Mouse (Mus musculus) intestine, embryonic 16.5 days (tissue): ENCODE results near the gene Diaph3. TPM values are rescaled to one million over a fixed set of nuclear protein-coding genes. Genes with fewer than 3 reads are reported as not detected.
"Not testable (repeated sequence)": the region's sequence is repeated elsewhere in the genome, so short reads cannot be mapped to it uniquely, and the experiment has no call there.

Source experiments
- ATAC-seq: fragments of 200-750 bp; cut with Nextera tagmentation; 2 replicates; pipeline ENCODE4 v1.8.0; 2017; ENCODE audit warnings: moderate TSS enrichment, moderate library complexity
- H3K27ac ChIP-seq: fragments of 300-500 bp; sonication (generic); 2 replicates; pipeline ENCODE4 v1.5.1; 2014; ENCODE audit warnings: mild to moderate bottlenecking, low read length
- H3K27me3 ChIP-seq: fragments of 300-500 bp; sonication (generic); replicated peaks from 2 replicates; pipeline ENCODE4 v1.6.1; 2014; ENCODE audit warnings: low read length, control low read depth, mixed read lengths; ENCODE audit not compliant: control insufficient read depth, insufficient read depth
- H3K36me3 ChIP-seq: fragments of 300-500 bp; sonication (generic); 2 replicates; pipeline ENCODE4 v1.6.1; 2014; ENCODE audit warnings: low read length, control low read depth; ENCODE audit not compliant: control insufficient read depth, insufficient read depth
- H3K4me1 ChIP-seq: fragments of 300-500 bp; sonication (generic); 2 replicates; pipeline ENCODE4 v1.6.1; 2014; ENCODE audit warnings: low read length, control low read depth, mixed read lengths; ENCODE audit not compliant: control insufficient read depth, insufficient read depth
- H3K4me2 ChIP-seq: fragments of 300-500 bp; sonication (generic); 2 replicates; pipeline ENCODE4 v1.6.1; 2014; ENCODE audit warnings: low read depth, low read length, control low read depth
- H3K4me3 ChIP-seq: fragments of 300-500 bp; sonication (generic); 2 replicates; pipeline ENCODE4 v1.5.1; 2014; ENCODE audit warnings: mild to moderate bottlenecking, low read length
- H3K9ac ChIP-seq: fragments of 300-500 bp; sonication (generic); 2 replicates; pipeline ENCODE4 v1.6.1; 2014; ENCODE audit warnings: low read depth, low read length
- H3K9me3 ChIP-seq: fragments of 300-500 bp; sonication (generic); 2 replicates; pipeline ENCODE4 v1.6.1; 2016; ENCODE audit warnings: low read length, control low read depth; ENCODE audit not compliant: control insufficient read depth
- WGBS: fragments of 180-500 bp; shearing (Covaris S2); extraction: QIAGEN DNeasy Blood & Tissue Kit; methylation state at CpG from one replicate; pipeline ENCODE4 v1.1.7; 2014; 5-methylcytosine and 5-hydroxymethylcytosine counted together
- polyA plus RNA-seq: library from polyadenylated mRNA; unstranded; fragments of >200 nt; fragmentation: Nextera tagmentation; extraction: Ambion mirVana; gene quantifications from 2 replicates; pipeline ENCODE4 v1.2.1, GENCODE M21; 2015

Gene Diaph3
- polyA plus RNA-seq, 1 experiment from 2014 or later: 7.7 TPM

GRCm38 (mm10) chr14:87091108-87091507 is 49.9 kb downstream of the Diaph3 start:
- H3K9ac ChIP-seq: no peak overlapping the region
- no peaks in the 10 kb centered on the region for H3K27me3 ChIP-seq
- WGBS: 90% methylated on average over 5 of the region's 5 CpGs
- ATAC-seq: no peak
- H3K4me3 ChIP-seq: no peak overlapping the region
- H3K4me2 ChIP-seq: no peak overlapping the region
- H3K27ac ChIP-seq: no peak overlapping the region
- no peaks in the 10 kb centered on the region for H3K9me3 ChIP-seq
- H3K4me1 ChIP-seq: no peaks in the 10 kb centered on the region
- no peaks in the 10 kb centered on the region for H3K36me3 ChIP-seq

- WGBS: 74% methylated on average over 4 of the region's 4 CpGs
- no peaks in the 10 kb centered on the region for H3K27me3 ChIP-seq
- no peak overlapping the region for H3K4me2 ChIP-seq
- H3K4me1 ChIP-seq: no peaks in the 10 kb centered on the region
- no peaks in the 10 kb centered on the region for H3K36me3 ChIP-seq
- H3K4me3 ChIP-seq: no peak overlapping the region
- no peak overlapping the region for H3K27ac ChIP-seq
- no peak for ATAC-seq
- H3K9ac ChIP-seq: no peak overlapping the region
- H3K9me3 ChIP-seq: no peaks in the 10 kb centered on the region
These were observed 52.1 kb downstream of the Diaph3 start for GRCm38 (mm10) chr14:87088928-87089327.

GRCm38 (mm10) chr14:87088456-87088855 is 52.6 kb downstream of the Diaph3 start:
- peak; percentile 72 for ATAC-seq
- Histone ChIP-seq H3K4me2 (no peak overlapping the region), H3K9me3 (no peaks in the 10 kb centered on the region), H3K27ac (no peak overlapping the region), H3K27me3 (no peaks in the 10 kb centered on the region), H3K9ac (no peak overlapping the region), H3K4me3 (no peak overlapping the region), H3K4me1 (no peaks in the 10 kb centered on the region), H3K36me3 (no peaks in the 10 kb centered on the region)
- WGBS: 75% methylated on average over 5 of the region's 5 CpGs

DNA sequence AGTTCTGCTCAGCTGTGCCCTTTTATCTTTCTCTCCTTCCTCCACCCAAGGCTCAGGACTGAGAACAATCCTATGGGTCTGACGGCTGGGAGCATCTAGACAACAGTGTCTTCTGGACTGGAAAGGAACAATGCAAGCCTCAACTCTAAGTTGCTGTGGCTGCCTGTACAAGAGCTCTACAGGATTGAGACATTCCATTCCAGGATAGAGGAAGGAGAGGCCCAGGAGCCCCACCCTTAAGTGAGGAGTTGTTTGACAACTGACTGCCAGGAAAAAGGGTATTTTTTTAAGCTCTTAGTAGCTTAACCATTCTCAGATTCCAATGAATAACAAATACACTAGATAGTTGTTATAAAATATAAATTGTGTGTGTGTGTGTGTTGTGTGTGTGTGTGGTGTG is 53.0 kb downstream of the Diaph3 start:
- Histone ChIP-seq H3K4me1 (no peaks in the 10 kb centered on the region), H3K9me3 (no peaks in the 10 kb centered on the region), H3K36me3 (no peaks in the 10 kb centered on the region), H3K27me3 (no peaks in the 10 kb centered on the region), H3K4me3 (no peak overlapping the region), H3K4me2 (no peak overlapping the region), H3K9ac (no peak overlapping the region), H3K27ac (no peak overlapping the region)
- peak; percentile 68 for ATAC-seq
- 83% methylated on average over 1 of the region's 1 CpGs for WGBS

DNA sequence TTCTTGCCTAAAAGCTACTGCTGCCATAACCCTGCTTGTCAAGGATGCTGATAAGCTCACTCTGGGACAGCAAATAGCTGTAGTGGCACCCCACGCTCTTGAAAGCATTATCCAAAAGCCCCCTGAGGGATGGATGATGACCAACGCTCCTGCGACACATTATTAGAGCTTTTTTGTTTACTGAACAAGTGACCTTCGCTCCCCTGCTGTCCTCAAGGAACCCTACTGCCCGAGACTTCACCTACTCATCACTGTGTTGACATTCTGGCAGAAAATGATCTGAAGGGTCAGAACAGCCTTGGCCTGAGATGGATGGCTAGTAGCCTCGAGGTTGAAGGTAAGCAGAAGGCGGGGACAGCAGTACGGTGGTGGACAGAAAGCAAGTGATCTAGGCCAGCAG is 56.1 kb downstream of the Diaph3 start:
- not testable (repeated sequence) for H3K27ac ChIP-seq, H3K4me2 ChIP-seq, H3K4me3 ChIP-seq, H3K9me3 ChIP-seq, H3K9ac ChIP-seq, ATAC-seq, H3K36me3 ChIP-seq, H3K27me3 ChIP-seq, H3K4me1 ChIP-seq
- 60% methylated on average over 8 of the region's 8 CpGs for WGBS

GRCm38 (mm10) chr14:87083911-87084310 is 57.1 kb downstream of the Diaph3 start:
- Histone ChIP-seq H3K9me3 (no peaks in the 10 kb centered on the region), H3K4me2 (no peak overlapping the region), H3K9ac (no peak overlapping the region), H3K36me3 (no peaks in the 10 kb centered on the region), H3K27ac (no peak overlapping the region), H3K4me1 (no peaks in the 10 kb centered on the region), H3K27me3 (no peaks in the 10 kb centered on the region), H3K4me3 (no peak overlapping the region)
- ATAC-seq: no peak
- WGBS: 76% methylated on average over 6 of the region's 6 CpGs

- no peak overlapping the region for H3K4me3 ChIP-seq
- WGBS: 92% methylated on average over 2 of the region's 2 CpGs
- no peak overlapping the region for H3K9ac ChIP-seq
- no peaks in the 10 kb centered on the region for H3K36me3 ChIP-seq
- no peaks in the 10 kb centered on the region for H3K9me3 ChIP-seq
- no peak overlapping the region for H3K27ac ChIP-seq
- no peak overlapping the region for H3K4me2 ChIP-seq
- H3K4me1 ChIP-seq: no peaks in the 10 kb centered on the region
- no peaks in the 10 kb centered on the region for H3K27me3 ChIP-seq
- no peak for ATAC-seq
These were observed 61.3 kb downstream of the Diaph3 start for GRCm38 (mm10) chr14:87079725-87080124.

- H3K4me1 ChIP-seq: no peaks in the 10 kb centered on the region
- H3K4me3 ChIP-seq: no peak overlapping the region
- no peaks in the 10 kb centered on the region for H3K36me3 ChIP-seq
- no peak overlapping the region for H3K27ac ChIP-seq
- H3K9ac ChIP-seq: no peak overlapping the region
- H3K27me3 ChIP-seq: no peaks in the 10 kb centered on the region
- no peak overlapping the region for H3K4me2 ChIP-seq
- no peaks in the 10 kb centered on the region for H3K9me3 ChIP-seq
- WGBS: 88% methylated on average over 2 of the region's 2 CpGs
- no peak for ATAC-seq
These were observed 66.0 kb downstream of the Diaph3 start for GRCm38 (mm10) chr14:87075021-87075531.

GRCm38 (mm10) chr14:87064281-87064680 is 76.8 kb downstream of the Diaph3 start:
- Histone ChIP-seq H3K9me3 (no peaks in the 10 kb centered on the region; the same call in 1 of the 2 replicates), H3K27ac (no peak overlapping the region), H3K4me3 (no peak overlapping the region), H3K4me1 (no peaks in the 10 kb centered on the region), H3K4me2 (no peak overlapping the region), H3K9ac (no peak overlapping the region), H3K27me3 (no peaks in the 10 kb centered on the region), H3K36me3 (no peaks in the 10 kb centered on the region)
- WGBS: 95% methylated on average over 4 of the region's 4 CpGs
- ATAC-seq: no peak

GRCm38 (mm10) chr14:87056169-87056568 is 84.9 kb downstream of the Diaph3 start:
- no peak overlapping the region for H3K27ac ChIP-seq
- no peak for ATAC-seq
- no peaks in the 10 kb centered on the region for H3K9me3 ChIP-seq
- no peak overlapping the region for H3K9ac ChIP-seq
- no peak overlapping the region for H3K4me3 ChIP-seq
- 96% methylated on average over 2 of the region's 2 CpGs for WGBS
- no peaks in the 10 kb centered on the region for H3K36me3 ChIP-seq
- no peaks in the 10 kb centered on the region for H3K27me3 ChIP-seq
- no peak overlapping the region for H3K4me2 ChIP-seq
- H3K4me1 ChIP-seq: no peaks in the 10 kb centered on the region
